Mouse (Mus musculus): ENCODE results near the gene Asna1. TPM values are rescaled to one million over a fixed set of nuclear protein-coding genes. Genes with fewer than 3 reads are reported as not detected.

Asna1 gene
- polyA plus RNA-seq, 1 experiment from 2014 or later, result 128 TPM

DNA sequence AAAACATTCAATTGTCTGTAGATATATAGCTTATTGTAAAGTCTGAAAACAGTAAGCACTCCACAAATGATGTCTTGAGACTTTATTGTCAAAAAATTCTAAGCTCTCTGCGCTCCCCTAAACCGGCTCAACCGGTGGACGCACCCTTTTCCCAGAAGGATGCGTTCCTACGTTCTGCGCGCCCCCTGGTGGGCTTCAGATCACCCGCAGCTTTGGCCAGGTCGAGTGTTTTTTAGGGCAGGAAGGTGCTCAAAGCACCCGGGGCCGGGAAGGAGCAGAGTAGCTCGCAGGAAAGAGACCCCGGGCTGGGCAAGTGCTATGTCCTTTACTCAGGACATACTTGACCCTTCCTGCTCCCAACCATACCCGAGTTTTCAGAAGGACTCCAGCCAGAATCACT is 35.3 kb downstream of the Asna1 start:
- Histone ChIP-seq H3K4me1 (ENCODE audit: control insufficient read depth, insufficient read depth, low read length) (peaks cover 14% of the 10 kb centered on the region), H3K36me3 (ENCODE audit: control insufficient read depth, insufficient read depth, low read length) (no peaks in the 10 kb centered on the region), H3K27me3 (ENCODE audit: control insufficient read depth, insufficient read depth, low read length) (no peaks in the 10 kb centered on the region), H3K9ac (replicated peaks; ENCODE audit: low read depth, low read length) (peak overlapping the region; percentile 53), H3K4me3 (ENCODE audit: low read depth, low read length) (peak overlapping the region; percentile 48), H3K4me2 (ENCODE audit: low read depth, low read length) (peak overlapping the region; percentile 86), H3K9me3 (ENCODE audit: control insufficient read depth, low read length) (no peaks in the 10 kb centered on the region), H3K27ac (ENCODE audit: low read depth, low read length) (peak overlapping the region; percentile 78)
- peak; percentile 58 for ATAC-seq (ENCODE audit: low read depth)
- under 1% methylated on average over 15 of the region's 15 CpGs for WGBS

DNA sequence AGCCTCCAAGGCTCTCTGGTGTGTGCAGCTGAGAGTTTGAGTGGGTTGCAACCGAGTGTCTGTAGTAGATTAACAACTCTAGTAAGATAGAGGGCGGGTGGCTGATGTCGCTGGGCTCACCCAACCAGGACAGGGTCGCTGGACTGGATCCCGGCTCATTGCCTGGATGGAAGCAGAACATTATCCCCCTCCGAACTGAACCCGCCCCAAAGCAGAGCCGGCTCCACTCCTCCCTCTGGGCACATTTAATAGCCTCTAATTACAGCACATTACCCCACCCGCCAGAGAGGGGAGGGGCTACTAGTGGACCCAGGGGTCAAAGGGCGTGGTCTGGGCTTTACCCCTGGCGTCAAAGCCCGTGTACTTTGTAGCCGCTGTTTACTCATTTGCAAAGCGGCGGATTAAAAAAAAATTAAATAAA is 35.8 kb downstream of the Asna1 start:
- no peak for ATAC-seq (ENCODE audit: low read depth)
- WGBS, result 7% methylated on average over 15 of the region's 15 CpGs
- Histone ChIP-seq H3K4me2 (ENCODE audit: low read depth, low read length) (peak overlapping the region; percentile 86), H3K4me3 (ENCODE audit: low read depth, low read length) (no peak overlapping the region), H3K9ac (replicated peaks; ENCODE audit: low read depth, low read length) (no peak overlapping the region), H3K9me3 (ENCODE audit: control insufficient read depth, low read length) (no peaks in the 10 kb centered on the region), H3K36me3 (ENCODE audit: control insufficient read depth, insufficient read depth, low read length) (no peaks in the 10 kb centered on the region), H3K4me1 (ENCODE audit: control insufficient read depth, insufficient read depth, low read length) (peaks cover 16% of the 10 kb centered on the region), H3K27ac (ENCODE audit: low read depth, low read length) (no peak overlapping the region), H3K27me3 (ENCODE audit: control insufficient read depth, insufficient read depth, low read length) (no peaks in the 10 kb centered on the region)

DNA sequence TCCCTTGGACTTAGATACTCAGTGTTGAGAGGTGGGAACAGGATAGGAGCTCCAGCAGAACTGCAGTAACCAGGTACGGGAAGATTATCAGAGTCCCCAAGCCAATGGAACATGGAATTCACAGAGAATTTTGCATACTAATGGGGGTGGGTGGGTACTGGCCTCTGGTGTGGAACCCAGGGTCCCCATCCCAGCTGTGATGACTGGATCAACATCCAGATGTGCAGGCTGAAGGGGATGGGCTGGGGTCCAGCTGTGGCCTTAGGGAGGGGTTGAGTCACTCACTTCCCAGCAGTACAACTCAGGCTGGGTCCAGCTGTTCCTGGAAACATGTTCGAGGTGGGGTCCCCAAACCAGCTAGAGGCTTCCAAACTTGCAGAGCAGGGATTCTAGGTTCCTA is 37.2 kb downstream of the Asna1 start:
- no peaks in the 10 kb centered on the region for H3K36me3 ChIP-seq (ENCODE audit: control insufficient read depth, insufficient read depth, low read length)
- H3K9ac ChIP-seq (replicated peaks; ENCODE audit: low read depth, low read length), result no peak overlapping the region
- H3K27ac ChIP-seq (ENCODE audit: low read depth, low read length), result no peak overlapping the region
- no peaks in the 10 kb centered on the region for H3K27me3 ChIP-seq (ENCODE audit: control insufficient read depth, insufficient read depth, low read length)
- H3K9me3 ChIP-seq (ENCODE audit: control insufficient read depth, low read length), result no peaks in the 10 kb centered on the region
- H3K4me3 ChIP-seq (ENCODE audit: low read depth, low read length), result no peak overlapping the region
- no peak overlapping the region for H3K4me2 ChIP-seq (ENCODE audit: low read depth, low read length)
- ATAC-seq (ENCODE audit: low read depth), result no peak
- peaks cover 16% of the 10 kb centered on the region for H3K4me1 ChIP-seq (ENCODE audit: control insufficient read depth, insufficient read depth, low read length)
- 73% methylated on average over 2 of the region's 2 CpGs for WGBS

DNA sequence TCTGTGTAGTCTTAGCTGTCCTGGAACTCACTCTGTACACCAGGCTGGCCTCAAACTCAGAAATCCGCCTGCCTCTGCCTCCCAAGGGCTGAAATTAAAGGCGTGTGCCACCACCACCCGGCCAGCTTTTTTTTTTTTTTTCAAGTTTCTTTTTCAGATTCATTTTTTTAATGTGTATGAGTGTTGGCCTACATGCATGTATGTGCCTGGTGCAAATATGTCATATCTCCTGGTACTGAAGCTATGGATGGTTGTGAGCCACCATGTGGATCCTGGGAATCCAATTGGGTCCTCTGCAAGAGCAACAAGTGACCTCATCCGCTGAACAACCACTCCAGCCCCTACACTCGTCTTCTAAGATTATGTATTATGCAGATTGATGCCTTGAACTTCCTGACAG is 37.7 kb downstream of the Asna1 start:
- 83% methylated on average over 5 of the region's 5 CpGs for WGBS
- H3K9ac ChIP-seq (replicated peaks; ENCODE audit: low read depth, low read length), result no peak overlapping the region
- H3K9me3 ChIP-seq (ENCODE audit: control insufficient read depth, low read length), result no peaks in the 10 kb centered on the region
- H3K4me2 ChIP-seq (ENCODE audit: low read depth, low read length), result no peak overlapping the region
- no peaks in the 10 kb centered on the region for H3K36me3 ChIP-seq (ENCODE audit: control insufficient read depth, insufficient read depth, low read length)
- H3K4me1 ChIP-seq (ENCODE audit: control insufficient read depth, insufficient read depth, low read length), result peaks cover 16% of the 10 kb centered on the region
- ATAC-seq (ENCODE audit: low read depth), result no peak
- H3K27ac ChIP-seq (ENCODE audit: low read depth, low read length), result no peak overlapping the region
- no peaks in the 10 kb centered on the region for H3K27me3 ChIP-seq (ENCODE audit: control insufficient read depth, insufficient read depth, low read length)
- no peak overlapping the region for H3K4me3 ChIP-seq (ENCODE audit: low read depth, low read length)

DNA sequence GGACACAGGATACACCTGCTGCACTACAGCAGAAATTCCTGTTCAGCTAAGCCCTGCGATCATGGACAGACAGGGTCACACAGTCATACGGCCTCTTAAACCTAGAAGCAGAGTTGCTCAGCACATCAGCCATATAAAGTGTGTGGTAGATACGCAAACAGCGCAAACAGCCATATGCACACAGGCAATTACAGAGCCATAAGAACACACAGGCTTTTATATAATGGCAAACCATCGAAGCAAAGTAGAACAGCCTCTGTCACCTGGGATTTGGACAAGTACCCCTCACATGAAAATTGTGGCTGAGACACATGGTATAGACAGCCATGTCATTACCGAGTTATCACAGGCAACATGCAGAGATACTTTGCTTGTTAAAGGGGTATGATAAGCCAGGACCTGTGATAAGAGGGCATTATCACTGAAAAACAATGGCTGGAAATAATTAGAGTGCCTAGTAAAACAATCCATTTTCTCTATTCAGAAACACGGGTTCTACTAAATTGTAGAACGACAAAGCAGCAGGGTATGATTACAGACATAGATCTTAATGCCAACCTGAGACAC is 38.6 kb downstream of the Asna1 start:
- ATAC-seq (ENCODE audit: low read depth), result no peak
- Histone ChIP-seq H3K4me3 (ENCODE audit: low read depth, low read length) (peak overlapping the region; percentile 39; the same call in 1 of the 2 replicates), H3K4me2 (ENCODE audit: low read depth, low read length) (peak overlapping the region; percentile 98), H3K4me1 (ENCODE audit: control insufficient read depth, insufficient read depth, low read length) (peaks cover 16% of the 10 kb centered on the region), H3K36me3 (ENCODE audit: control insufficient read depth, insufficient read depth, low read length) (no peaks in the 10 kb centered on the region), H3K27ac (ENCODE audit: low read depth, low read length) (peak overlapping the region; percentile 65; the same call in 1 of the 2 replicates), H3K9ac (replicated peaks; ENCODE audit: low read depth, low read length) (no peak overlapping the region), H3K27me3 (ENCODE audit: control insufficient read depth, insufficient read depth, low read length) (no peaks in the 10 kb centered on the region), H3K9me3 (ENCODE audit: control insufficient read depth, low read length) (no peaks in the 10 kb centered on the region)
- WGBS, result 33% methylated on average over 8 of the region's 8 CpGs

DNA sequence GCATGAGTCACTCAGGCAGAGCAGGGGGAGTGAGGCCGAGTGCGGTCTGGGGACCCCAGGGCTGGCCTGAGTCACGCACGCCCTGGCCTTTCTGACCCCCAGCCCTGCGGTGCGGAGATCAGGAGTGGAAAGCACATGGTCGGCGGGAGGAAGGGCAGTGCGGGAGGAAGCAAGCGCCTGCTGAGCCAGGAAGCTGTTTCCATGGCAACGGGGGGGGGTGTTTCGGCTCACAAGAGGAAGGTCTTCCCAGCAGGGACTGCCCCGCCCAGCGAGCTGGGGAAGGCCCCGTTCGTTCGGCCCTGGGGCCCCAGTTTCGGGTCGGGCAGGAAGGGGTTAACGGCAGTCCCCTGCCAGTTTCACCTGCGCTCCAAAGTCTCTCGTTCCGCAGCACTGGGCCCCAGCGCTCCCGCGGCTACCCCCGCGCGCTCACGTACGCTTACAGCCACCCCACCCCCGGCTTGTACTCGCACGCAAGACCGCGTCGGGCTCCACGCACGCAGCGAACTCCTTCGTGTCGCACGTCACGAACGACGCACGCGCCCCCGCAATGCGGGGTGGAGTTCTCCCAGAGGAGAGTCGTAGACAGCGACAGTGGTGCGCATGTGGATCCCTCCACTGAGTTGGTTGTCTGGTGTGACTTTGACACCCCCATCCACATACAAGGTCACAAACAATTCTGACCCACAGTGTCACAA is 39.2 kb downstream of the Asna1 start:
- ATAC-seq (ENCODE audit: low read depth), result peak; percentile 54
- Histone ChIP-seq H3K36me3 (ENCODE audit: control insufficient read depth, insufficient read depth, low read length) (no peaks in the 10 kb centered on the region), H3K4me2 (ENCODE audit: low read depth, low read length) (peak overlapping the region; percentile 98), H3K27me3 (ENCODE audit: control insufficient read depth, insufficient read depth, low read length) (no peaks in the 10 kb centered on the region), H3K4me3 (ENCODE audit: low read depth, low read length) (peak overlapping the region; percentile 39), H3K9me3 (ENCODE audit: control insufficient read depth, low read length) (no peaks in the 10 kb centered on the region), H3K9ac (replicated peaks; ENCODE audit: low read depth, low read length) (peak overlapping the region; percentile 56), H3K4me1 (ENCODE audit: control insufficient read depth, insufficient read depth, low read length) (peaks cover 18% of the 10 kb centered on the region), H3K27ac (ENCODE audit: low read depth, low read length) (peak overlapping the region; percentile 65)
- under 1% methylated on average over 53 of the region's 53 CpGs for WGBS

DNA sequence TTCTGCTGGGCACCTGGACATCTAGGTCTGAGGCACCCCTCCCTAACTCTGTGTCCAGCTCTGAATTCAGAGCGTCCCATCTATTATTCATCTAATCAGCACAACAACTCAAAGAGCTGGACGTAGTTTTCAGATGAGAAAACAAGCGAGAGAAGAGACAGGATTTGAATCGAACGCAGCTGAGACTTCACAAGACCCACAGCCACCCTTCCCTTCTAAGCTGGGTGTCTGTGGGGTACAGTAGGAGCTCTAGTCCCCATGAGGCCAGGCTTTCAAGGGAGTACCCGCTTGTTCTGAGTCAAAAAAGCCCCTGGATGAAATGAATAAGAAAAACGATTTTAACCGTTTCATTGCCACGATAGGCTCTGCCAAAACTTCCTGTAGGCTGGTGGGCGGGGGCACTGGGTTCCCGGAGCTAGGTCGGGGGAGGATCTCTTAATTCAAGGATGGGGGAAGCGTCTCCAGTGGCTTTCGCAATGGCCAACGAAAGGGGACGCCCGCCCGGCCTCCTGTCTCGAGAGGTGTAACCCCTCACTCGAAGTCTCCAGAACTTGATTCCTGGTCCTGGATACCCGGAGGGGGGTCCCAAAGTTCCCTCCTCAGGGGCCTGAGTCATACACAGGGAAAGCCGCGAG is 39.9 kb downstream of the Asna1 start:
- Histone ChIP-seq H3K4me2 (ENCODE audit: low read depth, low read length) (peak overlapping the region; percentile 98), H3K4me1 (ENCODE audit: control insufficient read depth, insufficient read depth, low read length) (peaks cover 21% of the 10 kb centered on the region), H3K4me3 (ENCODE audit: low read depth, low read length) (peak overlapping the region; percentile 39), H3K27me3 (ENCODE audit: control insufficient read depth, insufficient read depth, low read length) (no peaks in the 10 kb centered on the region), H3K36me3 (ENCODE audit: control insufficient read depth, insufficient read depth, low read length) (no peaks in the 10 kb centered on the region), H3K27ac (ENCODE audit: low read depth, low read length) (no peak overlapping the region), H3K9me3 (ENCODE audit: control insufficient read depth, low read length) (no peaks in the 10 kb centered on the region), H3K9ac (replicated peaks; ENCODE audit: low read depth, low read length) (peak overlapping the region; percentile 56)
- WGBS, result under 1% methylated on average over 23 of the region's 23 CpGs
- no peak for ATAC-seq (ENCODE audit: low read depth)

DNA sequence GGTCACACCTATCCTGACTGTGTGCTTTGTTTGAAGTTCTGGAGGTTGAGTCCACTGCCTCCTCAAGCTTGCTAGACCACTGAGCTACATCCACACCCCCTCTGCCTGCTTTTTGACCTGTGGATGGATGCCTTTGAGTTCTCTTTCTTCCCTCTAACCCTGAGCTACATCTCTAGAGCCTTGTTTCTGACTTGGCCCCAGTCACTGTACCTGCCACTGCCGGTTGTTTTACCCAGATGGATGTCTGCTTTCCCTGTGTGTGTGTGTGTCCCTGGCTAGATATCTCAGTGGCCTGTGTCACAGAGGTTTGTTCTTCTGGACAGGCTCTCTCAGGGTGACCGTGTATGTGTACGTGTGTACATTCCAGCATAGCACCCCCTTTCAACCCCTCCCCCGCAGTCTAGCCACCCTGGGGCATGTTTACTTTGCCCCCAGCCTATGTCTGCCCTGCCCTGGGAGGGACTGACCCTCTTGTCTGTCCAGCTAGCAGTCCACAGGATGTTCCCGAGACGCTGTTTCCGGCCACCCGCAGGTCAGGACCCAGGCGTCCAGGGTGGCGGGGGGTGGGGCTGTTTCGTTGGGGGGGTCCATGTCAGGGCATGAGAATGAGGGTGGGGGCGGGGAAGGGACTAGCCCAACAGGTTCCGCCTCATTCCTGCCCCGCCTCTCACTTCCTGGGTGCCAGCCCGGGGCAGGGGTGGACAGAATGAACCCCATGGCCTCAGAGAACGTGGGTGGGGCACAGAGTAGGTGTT is 40.6 kb downstream of the Asna1 start:
- Histone ChIP-seq H3K27ac (ENCODE audit: low read depth, low read length) (no peak overlapping the region), H3K9me3 (ENCODE audit: control insufficient read depth, low read length) (no peaks in the 10 kb centered on the region), H3K36me3 (ENCODE audit: control insufficient read depth, insufficient read depth, low read length) (no peaks in the 10 kb centered on the region), H3K4me3 (ENCODE audit: low read depth, low read length) (no peak overlapping the region), H3K9ac (replicated peaks; ENCODE audit: low read depth, low read length) (no peak overlapping the region), H3K4me2 (ENCODE audit: low read depth, low read length) (peak overlapping the region; percentile 98; the same call in 1 of the 2 replicates), H3K4me1 (ENCODE audit: control insufficient read depth, insufficient read depth, low read length) (peaks cover 23% of the 10 kb centered on the region), H3K27me3 (ENCODE audit: control insufficient read depth, insufficient read depth, low read length) (no peaks in the 10 kb centered on the region)
- 7% methylated on average over 16 of the region's 16 CpGs for WGBS
- ATAC-seq (ENCODE audit: low read depth), result no peak
